Mouse (Mus musculus) heart, embryonic 16.5 days (tissue): ENCODE measurements at regions not wholly inside any gene's neighbourhood (a gene's known extent, or its start where the extent isn't known, plus 50 kb on each side); places are given as distances from the start of the nearest gene placed in this dataset.

Experiments used
- ATAC-seq: fragments of 200-750 bp; cut with Nextera tagmentation; replicated peaks from 2 replicates; pipeline ENCODE4 v1.8.0; 2017; ENCODE audit warnings: moderate number of reproducible peaks; ENCODE audit not compliant: insufficient read depth, low FRiP score; ENCODE audit errors: extremely low read depth
- H3K27ac ChIP-seq: fragments of 300-500 bp; sonication (generic); 2 replicates; pipeline ENCODE4 v1.5.1; 2014; ENCODE audit warnings: mild to moderate bottlenecking, low read length, control low read depth, moderate library complexity
- H3K27me3 ChIP-seq: fragments of 300-500 bp; sonication (generic); 2 replicates; pipeline ENCODE4 v1.6.1; 2014; ENCODE audit warnings: low read length, mixed read lengths; ENCODE audit not compliant: control insufficient read depth, insufficient read depth
- H3K36me3 ChIP-seq: fragments of 300-500 bp; sonication (generic); 2 replicates; pipeline ENCODE4 v1.6.1; 2014; ENCODE audit not compliant: control insufficient read depth, insufficient read depth
- H3K4me1 ChIP-seq: fragments of 300-500 bp; sonication (generic); 2 replicates; pipeline ENCODE4 v1.6.1; 2014; ENCODE audit warnings: low read length, mixed read lengths; ENCODE audit not compliant: control insufficient read depth, insufficient read depth
- H3K4me2 ChIP-seq: fragments of 300-500 bp; sonication (generic); 2 replicates; pipeline ENCODE4 v1.6.1; 2014; ENCODE audit warnings: low read depth, mild to moderate bottlenecking, control low read depth, low read length
- H3K4me3 ChIP-seq: fragments of 300-500 bp; sonication (generic); 2 replicates; pipeline ENCODE4 v1.5.1; 2014; ENCODE audit warnings: mild to moderate bottlenecking, control low read depth, low read length
- H3K9ac ChIP-seq: fragments of 300-500 bp; sonication (generic); 2 replicates; pipeline ENCODE4 v1.6.1; 2014; ENCODE audit warnings: low read length, control low read depth
- H3K9me3 ChIP-seq: fragments of 300-500 bp; sonication (generic); replicated peaks from 2 replicates; pipeline ENCODE4 v1.6.1; 2016; ENCODE audit warnings: low read length; ENCODE audit not compliant: control insufficient read depth
- WGBS: fragments of 180-500 bp; shearing (Covaris S2); extraction: QIAGEN DNeasy Blood & Tissue Kit; methylation state at CpG from one replicate; pipeline ENCODE4 v1.1.7; 2014; 5-methylcytosine and 5-hydroxymethylcytosine counted together

- no peaks in the 10 kb centered on the region for H3K36me3 ChIP-seq
- no peaks in the 10 kb centered on the region for H3K27me3 ChIP-seq
- no peak overlapping the region for H3K9ac ChIP-seq
- 27% methylated on average over 1 of the region's 1 CpGs for WGBS
- no peaks in the 10 kb centered on the region for H3K9me3 ChIP-seq
- H3K27ac ChIP-seq: no peak overlapping the region
- no peak for ATAC-seq
- no peaks in the 10 kb centered on the region for H3K4me1 ChIP-seq
- H3K4me2 ChIP-seq: no peak overlapping the region
- H3K4me3 ChIP-seq: no peak overlapping the region
These were observed 65.7 kb upstream of the Acsl4 start for GRCm38 (mm10) chrX:142456022-142456421.

- Histone ChIP-seq H3K36me3 (no peaks in the 10 kb centered on the region), H3K27me3 (no peaks in the 10 kb centered on the region), H3K4me3 (no peak overlapping the region), H3K27ac (no peak overlapping the region), H3K4me1 (no peaks in the 10 kb centered on the region), H3K4me2 (no peak overlapping the region), H3K9me3 (no peaks in the 10 kb centered on the region), H3K9ac (no peak overlapping the region)
- ATAC-seq: no peak
- 53% methylated on average over 2 of the region's 2 CpGs for WGBS
These were observed 73.8 kb upstream of the Acsl4 start for GRCm38 (mm10) chrX:142464174-142464573.

GRCm38 (mm10) chrX:142464756-142465155 is 74.4 kb upstream of the Acsl4 start:
- 53% methylated on average over 6 of the region's 6 CpGs for WGBS
- ATAC-seq: no peak
- Histone ChIP-seq H3K4me1 (no peaks in the 10 kb centered on the region), H3K36me3 (no peaks in the 10 kb centered on the region), H3K27me3 (no peaks in the 10 kb centered on the region), H3K4me3 (no peak overlapping the region), H3K9ac (no peak overlapping the region), H3K27ac (no peak overlapping the region), H3K4me2 (no peak overlapping the region), H3K9me3 (no peaks in the 10 kb centered on the region)

- H3K9me3 ChIP-seq: no peaks in the 10 kb centered on the region
- no peaks in the 10 kb centered on the region for H3K27me3 ChIP-seq
- H3K4me1 ChIP-seq: no peaks in the 10 kb centered on the region
- no peak overlapping the region for H3K4me2 ChIP-seq
- H3K9ac ChIP-seq: no peak overlapping the region
- no peaks in the 10 kb centered on the region for H3K36me3 ChIP-seq
- ATAC-seq: no peak
- no peak overlapping the region for H3K4me3 ChIP-seq
- H3K27ac ChIP-seq: no peak overlapping the region
- 39% methylated on average over 5 of the region's 5 CpGs for WGBS
These were observed 77.5 kb upstream of the Acsl4 start for GRCm38 (mm10) chrX:142467850-142468256.

- Histone ChIP-seq H3K4me2 (no peak overlapping the region), H3K36me3 (no peaks in the 10 kb centered on the region), H3K27me3 (no peaks in the 10 kb centered on the region), H3K4me1 (no peaks in the 10 kb centered on the region), H3K4me3 (no peak overlapping the region), H3K9ac (no peak overlapping the region), H3K27ac (no peak overlapping the region), H3K9me3 (no peaks in the 10 kb centered on the region)
- 48% methylated on average over 4 of the region's 4 CpGs for WGBS
- no peak for ATAC-seq
These were observed 78.1 kb upstream of the Acsl4 start for GRCm38 (mm10) chrX:142468388-142468787.

- WGBS: 29% methylated on average over 7 of the region's 7 CpGs
- ATAC-seq: no peak
- Histone ChIP-seq H3K4me1 (no peaks in the 10 kb centered on the region), H3K27me3 (no peaks in the 10 kb centered on the region), H3K4me3 (no peak overlapping the region), H3K9ac (no peak overlapping the region), H3K9me3 (no peaks in the 10 kb centered on the region), H3K27ac (no peak overlapping the region), H3K4me2 (no peak overlapping the region), H3K36me3 (no peaks in the 10 kb centered on the region)
These were observed 78.8 kb upstream of the Acsl4 start for GRCm38 (mm10) chrX:142469048-142469634.

- no peak for ATAC-seq
- no peak overlapping the region for H3K27ac ChIP-seq
These were observed 79.7 kb upstream of the Acsl4 start for GRCm38 (mm10) chrX:142470083-142470482.

GRCm38 (mm10) chrX:142481203-142481815 is 91.0 kb upstream of the Acsl4 start:
- no peak for ATAC-seq
- 79% methylated on average over 5 of the region's 5 CpGs for WGBS
- Histone ChIP-seq H3K9me3 (no peaks in the 10 kb centered on the region), H3K9ac (no peak overlapping the region), H3K27ac (no peak overlapping the region), H3K36me3 (no peaks in the 10 kb centered on the region), H3K4me1 (no peaks in the 10 kb centered on the region), H3K4me2 (no peak overlapping the region), H3K27me3 (no peaks in the 10 kb centered on the region), H3K4me3 (no peak overlapping the region)

More at GRCm38 (mm10) chrX:142470083-142470482, 79.7 kb upstream of the Acsl4 start:
- Histone ChIP-seq H3K27me3 (no peaks in the 10 kb centered on the region), H3K4me3 (no peak overlapping the region), H3K36me3 (no peaks in the 10 kb centered on the region), H3K9me3 (no peaks in the 10 kb centered on the region), H3K4me1 (no peaks in the 10 kb centered on the region), H3K4me2 (no peak overlapping the region), H3K9ac (no peak overlapping the region)
- 85% methylated on average over 1 of the region's 1 CpGs for WGBS

GRCm38 (mm10) chrX:142488078-142488477 is 97.7 kb upstream of the Acsl4 start:
- no peaks in the 10 kb centered on the region for H3K9me3 ChIP-seq
- no peak overlapping the region for H3K4me3 ChIP-seq
- no peak overlapping the region for H3K4me2 ChIP-seq
- no peak overlapping the region for H3K9ac ChIP-seq
- H3K4me1 ChIP-seq: no peaks in the 10 kb centered on the region
- no peak overlapping the region for H3K27ac ChIP-seq
- no peaks in the 10 kb centered on the region for H3K36me3 ChIP-seq
- 87% methylated on average over 4 of the region's 4 CpGs for WGBS
- no peaks in the 10 kb centered on the region for H3K27me3 ChIP-seq
- ATAC-seq: no peak
